Mouse (Mus musculus) liver, postnatal 0 days (tissue): ENCODE results near the gene Trp53i11.

Source experiments
- CTCF ChIP-seq: sonication (generic); IDR thresholded peaks from 2 replicates; pipeline ENCODE4 v1.5.1; 2016; ENCODE audit warnings: antibody characterized with exemption, low read depth
- EP300 ChIP-seq: IDR thresholded peaks from 2 replicates; pipeline ENCODE4 v1.6.1; 2016; ENCODE audit warnings: antibody characterized with exemption, low read depth, mild to moderate bottlenecking

- TF ChIP-seq CTCF, result no peak
- TF ChIP-seq EP300, result no peak
These were observed 49.7 kb downstream of the Trp53i11 start for GRCm38 (mm10) chr2:93237055-93237454.
